Mouse (Mus musculus): ENCODE measurements at regions not wholly inside any gene's neighbourhood (a gene's known extent, or its start where the extent isn't known, plus 50 kb on each side); places are given as distances from the start of the nearest gene placed in this dataset.

- H3K27me3 ChIP-seq (replicated peaks): no peaks in the 10 kb centered on the region
- TF ChIP-seq HCFC1 (IDR thresholded peaks at IDR 0.05; ENCODE audit: low read depth, low read length) (no peak), PAX5 (IDR thresholded peaks at IDR 0.05; ENCODE audit: low read length) (no peak), MAZ (IDR thresholded peaks at IDR 0.05; ENCODE audit: low read depth, low read length) (no peak), E2F4 (IDR thresholded peaks at IDR 0.05; ENCODE audit: insufficient replicate concordance, low read depth, low read length) (no peak), ZNF384 (IDR thresholded peaks at IDR 0.05; ENCODE audit: low read depth, low read length) (no peak), TBP (conservative IDR thresholded peaks at IDR 0.05; ENCODE audit: low read depth, low read length) (no peak), RCOR1 (conservative IDR thresholded peaks at IDR 0.05; ENCODE audit: low read depth, low read length) (no peak), MAX (IDR thresholded peaks at IDR 0.05; ENCODE audit: low read length) (no peak), MYC (IDR thresholded peaks at IDR 0.05; ENCODE audit: low read depth, low read length) (no peak), IRF4 (IDR thresholded peaks at IDR 0.05; ENCODE audit: low read depth, low read length) (no peak), USF1 (IDR thresholded peaks at IDR 0.05; ENCODE audit: low read depth, low read length) (no peak), USF2 (conservative IDR thresholded peaks at IDR 0.05; ENCODE audit: low read depth, low read length) (no peak), ZKSCAN1 (IDR thresholded peaks at IDR 0.05; ENCODE audit: borderline replicate concordance, low read depth, low read length) (no peak), CHD2 (IDR thresholded peaks at IDR 0.05; ENCODE audit: low read length) (no peak), JUND (conservative IDR thresholded peaks at IDR 0.05; ENCODE audit: low read depth, low read length) (no peak), POLR2AphosphoS2 (IDR thresholded peaks at IDR 0.05; ENCODE audit: low read depth, low read length) (no peak), SMC3 (IDR thresholded peaks at IDR 0.05; ENCODE audit: low read depth, low read length) (no peak)
- H3K4me1 ChIP-seq (ENCODE audit: control insufficient read depth in 1 of 2, insufficient read depth in 2 of 2): no peaks in the 10 kb centered on the region
- no peak overlapping the region for H3K4me2 ChIP-seq (ENCODE audit: insufficient read depth, low read depth, poor library complexity, severe bottlenecking)
- in situ Hi-C loops (cut with MboI; ENCODE audit: low pct_ligation_motif_present, low pct_unique_long_range_greater_than_20kb, low sequenced_read_pairs) (no loop called here), dilution Hi-C loops (cut with MboI; ENCODE audit: extremely low pct_ligation_motif_present, extremely low pct_unique_long_range_greater_than_20kb, low sequenced_read_pairs) (no loop called here)
- H3K9me3 ChIP-seq (replicated peaks; ENCODE audit: low read length): peaks cover 16% of the 10 kb centered on the region
- no peak overlapping the region for H3K27ac ChIP-seq (ENCODE audit: insufficient read depth, low read depth)
- H3K9ac ChIP-seq (ENCODE audit: insufficient read depth, low read depth): no peak overlapping the region
- no peak for DNase-seq (ENCODE audit: extremely low read depth)
- H3K4me3 ChIP-seq (replicated peaks in 1 of 3; ENCODE audit: low read depth in 2 of 3, low read length in 2 of 3, poor library complexity in 1 of 3): no peak overlapping the region
- no peaks in the 10 kb centered on the region for H3K79me2 ChIP-seq (replicated peaks; ENCODE audit: control insufficient read depth, extremely low read depth, insufficient read depth, poor library complexity, severe bottlenecking)
- H3K36me3 ChIP-seq (replicated peaks in 1 of 2; ENCODE audit: control insufficient read depth in 1 of 2, insufficient read depth in 1 of 2, low read length in 1 of 2): no peaks in the 10 kb centered on the region
Observed at GRCm38 (mm10) chr5:69795316-69795715, 203.2 kb upstream of the Gnpda2 start.

GRCm38 (mm10) chr5:69794641-69795040, 202.5 kb upstream of the Gnpda2 start:
- no peak overlapping the region for H3K4me2 ChIP-seq (ENCODE audit: insufficient read depth, low read depth, poor library complexity, severe bottlenecking)
- no peaks in the 10 kb centered on the region for H3K36me3 ChIP-seq (replicated peaks in 1 of 2; ENCODE audit: control insufficient read depth in 1 of 2, insufficient read depth in 1 of 2, low read length in 1 of 2)
- no peaks in the 10 kb centered on the region for H3K27me3 ChIP-seq (replicated peaks)
- dilution Hi-C loops (cut with MboI; ENCODE audit: extremely low pct_ligation_motif_present, extremely low pct_unique_long_range_greater_than_20kb, low sequenced_read_pairs): no loop called here
- in situ Hi-C loops (cut with MboI; ENCODE audit: low pct_ligation_motif_present, low pct_unique_long_range_greater_than_20kb, low sequenced_read_pairs): no loop called here
- peaks cover 14% of the 10 kb centered on the region for H3K9me3 ChIP-seq (replicated peaks; ENCODE audit: low read length)
- H3K27ac ChIP-seq (ENCODE audit: insufficient read depth, low read depth): no peak overlapping the region
- no peak for TF ChIP-seq ZNF384 (IDR thresholded peaks at IDR 0.05; ENCODE audit: low read depth, low read length)
- no peak for TF ChIP-seq RCOR1 (conservative IDR thresholded peaks at IDR 0.05; ENCODE audit: low read depth, low read length)
- no peak for TF ChIP-seq NELFE (IDR thresholded peaks at IDR 0.05; ENCODE audit: low read depth, low read length)
- TF ChIP-seq E2F4 (IDR thresholded peaks at IDR 0.05; ENCODE audit: insufficient replicate concordance, low read depth, low read length): no peak
- no peak for TF ChIP-seq IRF4 (IDR thresholded peaks at IDR 0.05; ENCODE audit: low read depth, low read length)
- no peak for TF ChIP-seq POLR2A (IDR thresholded peaks at IDR 0.05; ENCODE audit: low read depth, low read length)
- TF ChIP-seq ZKSCAN1 (IDR thresholded peaks at IDR 0.05; ENCODE audit: borderline replicate concordance, low read depth, low read length): no peak
- TF ChIP-seq MAZ (IDR thresholded peaks at IDR 0.05; ENCODE audit: low read depth, low read length): no peak
- no peak for TF ChIP-seq USF1 (IDR thresholded peaks at IDR 0.05; ENCODE audit: low read depth, low read length)
- TF ChIP-seq POLR2AphosphoS2 (IDR thresholded peaks at IDR 0.05; ENCODE audit: low read depth, low read length): no peak
- TF ChIP-seq BHLHE40 (IDR thresholded peaks at IDR 0.05; ENCODE audit: low read depth, low read length): no peak
- no peak for TF ChIP-seq MEF2A (IDR thresholded peaks at IDR 0.05; ENCODE audit: borderline replicate concordance, low read depth, low read length)
- no peak for TF ChIP-seq ZMIZ1 (IDR thresholded peaks at IDR 0.05; ENCODE audit: low read depth, low read length)
- TF ChIP-seq PAX5 (IDR thresholded peaks at IDR 0.05; ENCODE audit: low read length): no peak
- no peak for TF ChIP-seq SIN3A (IDR thresholded peaks at IDR 0.05; ENCODE audit: low read length)
- no peak for TF ChIP-seq UBTF (IDR thresholded peaks at IDR 0.05; ENCODE audit: low read depth, low read length)
- TF ChIP-seq USF2 (conservative IDR thresholded peaks at IDR 0.05; ENCODE audit: low read depth, low read length): no peak
- no peak for TF ChIP-seq JUND (conservative IDR thresholded peaks at IDR 0.05; ENCODE audit: low read depth, low read length)
- no peak for TF ChIP-seq JUN (IDR thresholded peaks at IDR 0.05; ENCODE audit: insufficient read depth, low read depth, low read length)
- H3K4me1 ChIP-seq (ENCODE audit: control insufficient read depth in 1 of 2, insufficient read depth in 2 of 2): no peaks in the 10 kb centered on the region
- H3K4me3 ChIP-seq (replicated peaks in 1 of 3; ENCODE audit: low read depth in 2 of 3, low read length in 2 of 3, poor library complexity in 1 of 3): no peak overlapping the region
- no peak overlapping the region for H3K9ac ChIP-seq (ENCODE audit: insufficient read depth, low read depth)
- H3K79me2 ChIP-seq (replicated peaks; ENCODE audit: control insufficient read depth, extremely low read depth, insufficient read depth, poor library complexity, severe bottlenecking): no peaks in the 10 kb centered on the region
- no peak for DNase-seq (ENCODE audit: extremely low read depth)
